Mouse (Mus musculus): Measurements from ENCODE around the gene Ccdc74a. TPM values are rescaled to one million over a fixed set of nuclear protein-coding genes. Genes with fewer than 3 reads are reported as not detected.
A peak's percentile ranks its signal among the peaks of the same experiment; 100 is the strongest.

The Ccdc74a gene
- total and polyA plus RNA-seq, 3 experiments = 1.9 to 4.6 TPM; not detected in 1

GRCm38 (mm10) chr16:17642311-17642710, 4.0 kb upstream of the Ccdc74a start:
- no peak for TF ChIP-seq HCFC1 (IDR thresholded peaks at IDR 0.05; ENCODE audit: low read depth, low read length)
- no peak for TF ChIP-seq MYC (IDR thresholded peaks at IDR 0.05; ENCODE audit: low read depth, low read length)
- TF ChIP-seq TCF12 (IDR thresholded peaks at IDR 0.05; ENCODE audit: low read depth, low read length) = no peak
- no peak for TF ChIP-seq UBTF (IDR thresholded peaks at IDR 0.05; ENCODE audit: borderline replicate concordance, insufficient read depth, low read depth, low read length)
- TF ChIP-seq SMC3 (IDR thresholded peaks at IDR 0.05; ENCODE audit: low read depth, low read length) = no peak
- TF ChIP-seq CHD2 (IDR thresholded peaks at IDR 0.05; ENCODE audit: low read length) = no peak
- TF ChIP-seq CHD1 (IDR thresholded peaks at IDR 0.05; ENCODE audit: low read depth, low read length) = no peak
- no peak for TF ChIP-seq NRF1 (IDR thresholded peaks at IDR 0.05; ENCODE audit: insufficient read depth, low read depth, low read length, poor library complexity, severe bottlenecking)
- TF ChIP-seq RCOR1 (IDR thresholded peaks at IDR 0.05; ENCODE audit: low read depth, low read length) = no peak
- no peak for TF ChIP-seq EP300 (IDR thresholded peaks at IDR 0.05; ENCODE audit: low read depth in 1 of 2, low read length in 2 of 2)
- TF ChIP-seq JUND (IDR thresholded peaks at IDR 0.05; ENCODE audit: low read depth, low read length) = no peak
- TF ChIP-seq ZC3H11A (IDR thresholded peaks at IDR 0.05; ENCODE audit: low read depth, low read length) = no peak
- no peak for TF ChIP-seq USF1 (IDR thresholded peaks at IDR 0.05; ENCODE audit: low read depth, low read length)
- TF ChIP-seq POLR2A (IDR thresholded peaks at IDR 0.05; ENCODE audit: control insufficient read depth in 1 of 2, insufficient read depth in 1 of 2, low read depth in 1 of 2, low read length in 2 of 2, poor library complexity in 1 of 2) = no peak
- peaks cover 7 to 22% of the 10 kb centered on the region in 2 experiments for H3K4me1 ChIP-seq (ENCODE audit: control insufficient read depth in 1 of 2, insufficient read depth in 2 of 2, low read length in 2 of 2)
- H3K9me3 ChIP-seq (replicated peaks; ENCODE audit: insufficient read depth, low read length) = no peaks in the 10 kb centered on the region
- no peak overlapping the region for H3K9ac ChIP-seq (ENCODE audit: control insufficient read depth, low read depth, low read length, poor library complexity, severe bottlenecking)
- H3K27me3 ChIP-seq (ENCODE audit: control insufficient read depth in 1 of 2, insufficient read depth in 2 of 2, low read length in 2 of 2) = no peaks in the 10 kb centered on the region
- DNase-seq (ENCODE audit: low read depth, low spot score) = no peak
- no peak overlapping the region for H3K4me3 ChIP-seq (ENCODE audit: control insufficient read depth in 1 of 2, insufficient read depth in 1 of 2, low read depth in 2 of 2, low read length in 2 of 2)
- no peak overlapping the region for H3K27ac ChIP-seq (ENCODE audit: control insufficient read depth, low read depth, low read length)
- H3K36me3 ChIP-seq (ENCODE audit: control insufficient read depth in 1 of 2, insufficient read depth in 2 of 2, low read length in 2 of 2) = peaks cover 8 to 17% of the 10 kb centered on the region in 2 experiments; a peak in 3 of 4 replicates
- peaks cover 2% of the 10 kb centered on the region; the same call in 1 of the 2 replicates for H3K79me2 ChIP-seq (ENCODE audit: control insufficient read depth, insufficient read depth, low read length, poor library complexity)

GRCm38 (mm10) chr16:17643437-17643990, 2.8 kb upstream of the Ccdc74a start:
- Histone ChIP-seq H3K9me3 (replicated peaks; ENCODE audit: insufficient read depth, low read length) (no peaks in the 10 kb centered on the region), H3K4me1 (ENCODE audit: control insufficient read depth in 1 of 2, insufficient read depth in 2 of 2, low read length in 2 of 2) (peaks cover 3 to 13% of the 10 kb centered on the region in 2 experiments), H3K79me2 (ENCODE audit: control insufficient read depth, insufficient read depth, low read length, poor library complexity) (peaks cover 2% of the 10 kb centered on the region; the same call in 1 of the 2 replicates), H3K4me3 (ENCODE audit: control insufficient read depth in 1 of 2, insufficient read depth in 1 of 2, low read depth in 2 of 2, low read length in 2 of 2) (no peak overlapping the region), H3K9ac (ENCODE audit: control insufficient read depth, low read depth, low read length, poor library complexity, severe bottlenecking) (no peak overlapping the region), H3K36me3 (ENCODE audit: control insufficient read depth in 1 of 2, insufficient read depth in 2 of 2, low read length in 2 of 2) (peaks cover 8 to 11% of the 10 kb centered on the region in 2 experiments; a peak in 3 of 4 replicates), H3K27ac (ENCODE audit: control insufficient read depth, low read depth, low read length) (no peak overlapping the region), H3K27me3 (ENCODE audit: control insufficient read depth in 1 of 2, insufficient read depth in 2 of 2, low read length in 2 of 2) (no peaks in the 10 kb centered on the region)
- peak; percentile 65 for DNase-seq (ENCODE audit: low read depth, low spot score)
- no peak for TF ChIP-seq MEF2A (IDR thresholded peaks at IDR 0.05; ENCODE audit: extremely low read depth, insufficient replicate concordance, low read depth, low read length, poor library complexity, severe bottlenecking)
- 0 out of 4 replicates have a peak, but pooled peaks of 1 of the 2 experiments have one; percentile 22 for TF ChIP-seq POLR2A (IDR thresholded peaks at IDR 0.05; ENCODE audit: control insufficient read depth in 1 of 2, insufficient read depth in 1 of 2, low read depth in 1 of 2, low read length in 2 of 2, poor library complexity in 1 of 2)
- peak; percentile 76; the same call in 1 of the 2 replicates for TF ChIP-seq RCOR1 (IDR thresholded peaks at IDR 0.05; ENCODE audit: low read depth, low read length)
- no peak for TF ChIP-seq MXI1 (IDR thresholded peaks at IDR 0.05; ENCODE audit: low read depth, low read length)
- no peak for TF ChIP-seq SIN3A (IDR thresholded peaks at IDR 0.05; ENCODE audit: low read length)
- no peak for TF ChIP-seq USF2 (IDR thresholded peaks at IDR 0.05; ENCODE audit: borderline replicate concordance in 1 of 2, insufficient read depth in 1 of 2, low read depth in 1 of 2, low read length in 2 of 2)
- no peak for TF ChIP-seq HCFC1 (IDR thresholded peaks at IDR 0.05; ENCODE audit: low read depth, low read length)
- no peak for TF ChIP-seq MAFK (IDR thresholded peaks at IDR 0.05; ENCODE audit: borderline replicate concordance, low read depth, low read length)
- no peak for TF ChIP-seq TCF12 (IDR thresholded peaks at IDR 0.05; ENCODE audit: low read depth, low read length)
- TF ChIP-seq EP300 (IDR thresholded peaks at IDR 0.05; ENCODE audit: low read depth in 1 of 2, low read length in 2 of 2) = 0 out of 4 replicates have a peak, but pooled peaks have one; percentile 13 to 20
